Mouse (Mus musculus) brown adipose tissue, adult 24 weeks (tissue): ENCODE measurements around the gene Olfr1490. TPM values are rescaled to one million over a fixed set of nuclear protein-coding genes. Genes with fewer than 3 reads are reported as not detected.
"Not testable (repeated sequence)": the region's sequence is repeated elsewhere in the genome, so short reads cannot be mapped to it uniquely, and the experiment has no call there.

Experiments used
- H3K27ac ChIP-seq: fragments of 200-500 bp; replicated peaks from 2 replicates; pipeline ENCODE4 v1.5.1; 2012; ENCODE audit warnings: low read depth, mild to moderate bottlenecking, low read length
- H3K4me1 ChIP-seq: fragments of 200-500 bp; 2 replicates; pipeline ENCODE4 v1.6.1; 2012; ENCODE audit warnings: low read length, mixed read lengths; ENCODE audit not compliant: control insufficient read depth, insufficient read depth, insufficient read length
- H3K4me3 ChIP-seq: fragments of 200-500 bp; 2 replicates; pipeline ENCODE4 v1.5.1; 2012; ENCODE audit warnings: low read depth, mild to moderate bottlenecking, low read length, moderate library complexity; ENCODE audit not compliant: insufficient read depth
- polyA plus RNA-seq: library from polyadenylated mRNA; stranded (reverse); fragments of >200 nt; gene quantifications from 2 replicates; pipeline ENCODE4 v1.2.4, GENCODE M21; 2012; ENCODE audit not compliant: missing spikeins, insufficient read depth, insufficient read length

Olfr1490 gene
- not detected in 2 replicates for polyA plus RNA-seq

DNA sequence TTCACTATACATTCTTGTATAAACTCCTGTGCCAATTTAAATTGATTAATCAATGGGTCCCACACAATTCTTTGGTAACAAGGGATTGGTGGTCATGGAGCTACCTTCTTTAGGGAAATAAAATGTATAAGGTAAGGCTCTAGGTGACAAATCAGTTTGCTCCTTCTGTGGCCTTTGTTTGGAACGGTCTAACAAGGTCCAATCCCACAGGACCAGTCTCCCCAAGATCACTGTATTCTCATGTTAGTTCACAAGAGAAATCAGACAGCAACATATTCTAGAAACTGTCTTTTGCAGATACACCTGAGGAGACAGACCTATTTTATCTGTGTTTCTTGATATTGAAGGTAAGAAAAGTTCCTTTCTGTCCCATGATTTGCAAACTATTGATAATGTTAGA lies at the start of gene Olfr1490:
Gene Olfr1490 (plus strand): TSS at position 301 of the 400 bp plus-strand sequence.
- H3K4me3 ChIP-seq = no peak within 1 kb of the TSS
- no peak within 1 kb of the TSS for H3K27ac ChIP-seq
- no peaks in the 10 kb centered on the region for H3K4me1 ChIP-seq

- H3K4me3 ChIP-seq, H3K4me1 ChIP-seq, H3K27ac ChIP-seq: not testable (repeated sequence)
Measured at GRCm38 (mm10) chr19:13617075-13617474, 33.8 kb upstream of the Olfr1490 start, which contains the start of gene Olfr1487. Olfr1487 (plus strand) TSS chr19:13617375.

- Histone ChIP-seq H3K4me1 (no peaks in the 10 kb centered on the region), H3K4me3 (no peak within 1 kb of the TSS), H3K27ac (no peak within 1 kb of the TSS)
Measured at GRCm38 (mm10) chr19:13631321-13631720, 19.6 kb upstream of the Olfr1490 start, which contains the start of gene Olfr1489. Olfr1489 (plus strand) TSS chr19:13631621.

- Histone ChIP-seq H3K4me1 (no peaks in the 10 kb centered on the region), H3K27ac (no peak within 1 kb of the TSS), H3K4me3 (no peak within 1 kb of the TSS)
Measured at GRCm38 (mm10) chr19:13696968-13697367, 46.1 kb downstream of the Olfr1490 start, which contains the start of gene Olfr1491. Olfr1491 (plus strand) TSS chr19:13697268.

Other genes starting within 250 kb of the Olfr1490 start
- not detected in 2 replicates for gene Olfr1469, start 243.2 kb upstream of the Olfr1490 start, polyA plus RNA-seq
- gene Olfr1471, start 207.7 kb upstream of the Olfr1490 start, polyA plus RNA-seq = not detected in 2 replicates
- not detected in 2 replicates for gene Olfr1472, start 195.0 kb upstream of the Olfr1490 start, polyA plus RNA-seq
- not detected in 2 replicates for gene Olfr1474, start 181.5 kb upstream of the Olfr1490 start, polyA plus RNA-seq
- not detected in 2 replicates for gene Olfr1475, start 170.9 kb upstream of the Olfr1490 start, polyA plus RNA-seq
- gene Olfr1477, start 150.5 kb upstream of the Olfr1490 start, polyA plus RNA-seq = not detected in 2 replicates
- not detected in 2 replicates for gene Olfr1480, start 123.2 kb upstream of the Olfr1490 start, polyA plus RNA-seq
- gene Olfr1484, start 67.6 kb upstream of the Olfr1490 start, polyA plus RNA-seq = not detected in 2 replicates
- not detected in 2 replicates for gene Olfr1487, start 33.7 kb upstream of the Olfr1490 start, polyA plus RNA-seq
- 0.08 TPM in 1 of 2 replicates, not detected in the other for gene Olfr1489, start 19.5 kb upstream of the Olfr1490 start, polyA plus RNA-seq
- gene Olfr1491, start 46.2 kb downstream of the Olfr1490 start, polyA plus RNA-seq = not detected in 2 replicates
- not detected in 2 replicates for gene Olfr1493-ps1, start 72.2 kb downstream of the Olfr1490 start, polyA plus RNA-seq
- gene Olfr1494, start 88.6 kb downstream of the Olfr1490 start, polyA plus RNA-seq = not detected in 2 replicates
- gene Olfr1495, start 113.5 kb downstream of the Olfr1490 start, polyA plus RNA-seq = not detected in 2 replicates
- gene Olfr1496, start 126.8 kb downstream of the Olfr1490 start, polyA plus RNA-seq = not detected in 2 replicates
- not detected in 2 replicates for gene Olfr1497, start 147.1 kb downstream of the Olfr1490 start, polyA plus RNA-seq
- gene Olfr1499, start 168.4 kb downstream of the Olfr1490 start, polyA plus RNA-seq = not detected in 2 replicates
- gene Olfr1500, start 179.4 kb downstream of the Olfr1490 start, polyA plus RNA-seq = not detected in 2 replicates
- gene Olfr1501, start 199.6 kb downstream of the Olfr1490 start, polyA plus RNA-seq = not detected in 2 replicates
- not detected in 2 replicates for gene Olfr1502, start 210.7 kb downstream of the Olfr1490 start, polyA plus RNA-seq
- gene Olfr1504, start 246.8 kb downstream of the Olfr1490 start, polyA plus RNA-seq = not detected in 2 replicates